Mouse (Mus musculus): ENCODE measurements around the gene Cxcl3. TPM values are rescaled to one million over a fixed set of nuclear protein-coding genes. Genes with fewer than 3 reads are reported as not detected.

The Cxcl3 gene
- polyA plus RNA-seq, 1 experiment = 0.06 TPM

DNA sequence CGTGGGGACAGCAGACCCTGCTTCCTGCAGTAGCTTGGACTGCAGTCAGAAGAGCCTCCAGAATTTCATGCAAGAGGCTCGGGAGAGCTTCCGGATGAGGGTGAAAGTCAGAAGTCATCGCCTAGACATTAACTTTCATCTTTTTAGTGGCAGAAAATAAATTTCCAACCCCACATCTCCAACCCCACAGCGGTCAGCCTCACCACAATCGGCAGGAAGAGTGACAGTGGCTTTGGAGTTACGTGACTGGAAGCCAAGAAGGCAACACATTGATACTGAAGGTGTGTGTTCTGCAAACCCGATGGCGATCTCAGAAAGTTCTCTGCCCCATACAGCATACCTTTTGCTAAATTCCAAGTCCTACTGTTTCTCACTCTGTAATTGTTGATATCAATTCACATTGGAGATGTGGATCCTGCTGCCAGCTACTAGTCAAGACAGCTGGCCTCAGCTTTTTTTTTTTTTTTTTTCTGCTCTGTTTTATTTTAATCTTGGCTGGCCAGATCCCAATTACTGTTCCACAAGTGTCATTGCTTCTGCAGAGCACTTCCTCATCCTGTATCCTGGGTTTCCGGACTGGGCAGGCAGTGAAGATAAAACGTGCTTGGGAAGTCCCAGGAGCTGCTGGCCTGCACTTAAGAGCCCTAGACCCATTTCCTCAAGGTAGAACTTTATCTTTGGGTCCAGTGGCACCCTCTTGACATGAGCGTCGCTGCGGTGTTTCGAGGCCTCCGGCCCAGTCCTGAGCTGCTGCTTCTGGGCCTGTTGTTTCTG lies 13.8 kb upstream of the Cxcl3 start, which contains the start of gene Pf4:
Gene Pf4 (plus strand): TSS at position 556 of the 774 bp plus-strand sequence.
- no peak for DNase-seq (ENCODE audit: low read depth in 1 of 2, low spot score in 2 of 2)
- no peaks in the 10 kb centered on the region for H3K4me1 ChIP-seq (ENCODE audit: control insufficient read depth, insufficient read depth, insufficient read length)

DNA sequence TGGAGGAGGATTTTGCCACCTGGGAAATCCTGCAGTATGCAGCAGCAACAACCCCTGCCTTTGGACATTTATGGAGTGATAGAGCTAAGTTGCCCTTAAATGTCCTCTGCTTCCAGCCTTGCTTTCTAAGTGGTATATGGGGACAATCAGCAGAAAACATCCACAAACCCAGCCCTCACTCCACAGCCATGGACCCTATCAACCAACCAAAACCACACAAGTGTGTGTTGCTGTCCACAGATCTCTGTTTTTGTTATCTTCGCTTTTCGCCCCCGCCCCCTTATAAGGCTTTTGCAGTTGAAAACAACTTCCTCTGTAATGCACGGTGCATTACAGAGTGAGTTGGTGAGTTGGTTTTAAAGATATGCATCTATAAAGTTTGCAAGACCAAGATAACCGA lies 10.3 kb upstream of the Cxcl3 start:
- H3K36me3 ChIP-seq (ENCODE audit: control insufficient read depth, insufficient read depth, low read length) = no peaks in the 10 kb centered on the region
- TF ChIP-seq CTCF (IDR thresholded peaks at IDR 0.05; ENCODE audit: extremely low read depth, insufficient read depth, insufficient read length, insufficient replicate concordance) = no peak
- TF ChIP-seq POLR2A (IDR thresholded peaks at IDR 0.05; ENCODE audit: low read depth, low read length) = no peak
- no peak overlapping the region for H3K27ac ChIP-seq (ENCODE audit: insufficient read depth, low read length)
- no peaks in the 10 kb centered on the region for H3K27me3 ChIP-seq (ENCODE audit: control insufficient read depth, insufficient read depth, low read length)
- 43% methylated on average over 5 of the region's 5 CpGs for WGBS
- H3K4me1 ChIP-seq (ENCODE audit: control insufficient read depth, insufficient read depth, insufficient read length) = no peaks in the 10 kb centered on the region
- H3K4me3 ChIP-seq (ENCODE audit: extremely low read depth, insufficient read depth, insufficient read length) = no peak overlapping the region
- DNase-seq (ENCODE audit: low read depth in 1 of 2, low spot score in 2 of 2) = no peak

More for the DNA sequence above, 13.8 kb upstream of the Cxcl3 start, which contains the start of gene Pf4:
- TF ChIP-seq POLR2A (IDR thresholded peaks at IDR 0.05; ENCODE audit: low read depth, low read length) (no peak), CTCF (IDR thresholded peaks at IDR 0.05; ENCODE audit: extremely low read depth, insufficient read depth, insufficient read length, insufficient replicate concordance) (no peak)
- no peaks in the 10 kb centered on the region for H3K27me3 ChIP-seq (ENCODE audit: control insufficient read depth, insufficient read depth, low read length)
- H3K36me3 ChIP-seq (ENCODE audit: control insufficient read depth, insufficient read depth, low read length) = no peaks in the 10 kb centered on the region
- H3K4me3 ChIP-seq (ENCODE audit: extremely low read depth, insufficient read depth, insufficient read length) = no peak within 1 kb of the TSS
- no peak within 1 kb of the TSS for H3K27ac ChIP-seq (ENCODE audit: insufficient read depth, low read length)
- WGBS = 16% methylated on average over 16 of the region's 16 CpGs

DNA sequence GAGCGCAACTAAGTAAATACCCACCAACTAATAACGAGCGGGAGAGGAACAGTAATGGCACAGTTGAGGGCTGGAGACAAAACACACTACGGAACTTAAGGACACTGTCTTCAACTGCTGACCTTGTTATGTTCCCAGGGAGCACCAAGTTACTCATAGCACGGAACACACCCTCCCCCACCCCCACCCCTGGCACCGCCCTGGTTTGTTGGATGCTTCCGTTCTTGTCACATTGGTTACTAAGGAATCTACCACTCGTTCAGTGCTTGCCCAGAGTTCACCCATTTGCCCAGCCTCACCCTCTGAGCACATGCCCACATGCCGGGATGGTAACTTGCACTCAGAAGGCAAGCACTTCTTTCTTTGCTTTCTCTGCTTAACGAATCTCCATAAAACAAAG lies 8.3 kb upstream of the Cxcl3 start:
- no peaks in the 10 kb centered on the region for H3K27me3 ChIP-seq (ENCODE audit: control insufficient read depth, insufficient read depth, low read length)
- 93% methylated on average over 10 of the region's 10 CpGs for WGBS
- no peaks in the 10 kb centered on the region for H3K4me1 ChIP-seq (ENCODE audit: control insufficient read depth, insufficient read depth, insufficient read length)
- H3K4me3 ChIP-seq (ENCODE audit: extremely low read depth, insufficient read depth, insufficient read length) = no peak overlapping the region
- no peaks in the 10 kb centered on the region for H3K36me3 ChIP-seq (ENCODE audit: control insufficient read depth, insufficient read depth, low read length)
- TF ChIP-seq CTCF (IDR thresholded peaks at IDR 0.05; ENCODE audit: extremely low read depth, insufficient read depth, insufficient read length, insufficient replicate concordance) (no peak), POLR2A (IDR thresholded peaks at IDR 0.05; ENCODE audit: low read depth, low read length) (no peak)
- no peak overlapping the region for H3K27ac ChIP-seq (ENCODE audit: insufficient read depth, low read length)
- DNase-seq (ENCODE audit: low read depth in 1 of 2, low spot score in 2 of 2) = no peak

DNA sequence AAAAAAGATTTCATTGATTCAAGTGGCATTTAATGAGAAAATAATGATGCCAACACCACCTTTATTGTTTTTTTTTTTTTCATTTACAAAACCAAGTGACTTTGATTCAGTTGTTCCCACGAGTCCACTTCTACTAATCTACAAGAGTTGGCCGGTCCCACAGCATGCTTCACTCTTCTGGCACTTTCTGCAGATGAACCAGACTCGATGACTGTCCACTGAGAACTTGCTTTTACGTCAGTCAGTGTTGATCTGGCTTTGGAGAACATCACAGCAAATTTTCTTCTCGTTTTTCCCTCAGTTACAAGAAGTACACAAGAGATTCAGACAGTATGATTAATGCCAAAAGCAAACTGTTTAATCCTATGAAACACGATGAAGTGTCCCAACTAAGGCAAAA lies 7.0 kb upstream of the Cxcl3 start:
- H3K27me3 ChIP-seq (ENCODE audit: control insufficient read depth, insufficient read depth, low read length) = no peaks in the 10 kb centered on the region
- no peak for TF ChIP-seq CTCF (IDR thresholded peaks at IDR 0.05; ENCODE audit: extremely low read depth, insufficient read depth, insufficient read length, insufficient replicate concordance)
- TF ChIP-seq POLR2A (IDR thresholded peaks at IDR 0.05; ENCODE audit: low read depth, low read length) = no peak
- H3K4me1 ChIP-seq (ENCODE audit: control insufficient read depth, insufficient read depth, insufficient read length) = no peaks in the 10 kb centered on the region
- 81% methylated on average over 6 of the region's 6 CpGs for WGBS
- no peak for DNase-seq (ENCODE audit: low read depth in 1 of 2, low spot score in 2 of 2)
- H3K36me3 ChIP-seq (ENCODE audit: control insufficient read depth, insufficient read depth, low read length) = no peaks in the 10 kb centered on the region
- H3K4me3 ChIP-seq (ENCODE audit: extremely low read depth, insufficient read depth, insufficient read length) = no peak overlapping the region
- no peak overlapping the region for H3K27ac ChIP-seq (ENCODE audit: insufficient read depth, low read length)

DNA sequence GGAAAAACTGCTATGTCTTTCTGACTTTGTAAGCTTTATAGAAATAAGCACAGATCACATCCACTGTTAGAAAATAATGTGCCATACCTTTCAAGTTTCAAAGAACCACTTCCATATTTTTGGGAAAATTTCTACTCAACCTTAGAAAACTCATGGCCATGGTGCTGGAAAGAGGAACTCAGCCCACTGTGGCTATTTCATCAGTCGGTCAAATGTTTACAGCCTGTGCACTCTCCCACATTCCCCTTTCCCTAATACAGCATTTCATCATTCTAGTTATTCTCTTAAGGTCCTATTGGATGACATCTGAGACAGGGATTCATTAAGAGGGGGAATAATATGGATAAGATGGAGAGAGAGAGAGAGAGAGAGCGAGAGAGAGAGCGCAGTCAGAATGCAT lies 2.2 kb upstream of the Cxcl3 start:
- Histone ChIP-seq H3K4me1 (ENCODE audit: control insufficient read depth, insufficient read depth, insufficient read length) (no peaks in the 10 kb centered on the region), H3K27me3 (ENCODE audit: control insufficient read depth, insufficient read depth, low read length) (no peaks in the 10 kb centered on the region), H3K36me3 (ENCODE audit: control insufficient read depth, insufficient read depth, low read length) (no peaks in the 10 kb centered on the region), H3K4me3 (ENCODE audit: extremely low read depth, insufficient read depth, insufficient read length) (no peak overlapping the region), H3K27ac (ENCODE audit: insufficient read depth, low read length) (no peak overlapping the region)
- TF ChIP-seq CTCF (IDR thresholded peaks at IDR 0.05; ENCODE audit: extremely low read depth, insufficient read depth, insufficient read length, insufficient replicate concordance) = no peak
- TF ChIP-seq POLR2A (IDR thresholded peaks at IDR 0.05; ENCODE audit: low read depth, low read length) = no peak
- WGBS = 80% methylated on average over 3 of the region's 3 CpGs
- DNase-seq (ENCODE audit: low read depth in 1 of 2, low spot score in 2 of 2) = no peak

DNA sequence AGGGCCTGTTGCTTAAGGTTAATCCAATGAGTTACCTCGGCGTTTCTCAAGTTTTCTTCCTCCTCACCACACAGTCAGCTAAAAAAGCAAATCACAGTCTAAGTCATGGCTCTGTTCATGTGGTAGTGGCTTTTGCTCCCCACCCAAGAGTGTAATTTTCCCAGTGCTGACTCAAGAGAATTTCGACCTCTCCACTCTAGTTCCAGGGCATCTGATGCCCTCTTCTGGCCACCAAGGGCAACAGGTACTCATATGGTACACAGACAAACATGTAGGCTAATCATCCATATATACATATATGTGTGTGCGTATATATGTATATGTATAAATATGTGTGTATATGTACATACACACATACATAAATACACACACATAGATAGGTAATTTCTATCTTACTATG lies 2.2 kb downstream of the Cxcl3 start:
- no peak for TF ChIP-seq POLR2A (IDR thresholded peaks at IDR 0.05; ENCODE audit: low read depth, low read length)
- TF ChIP-seq CTCF (IDR thresholded peaks at IDR 0.05; ENCODE audit: extremely low read depth, insufficient read depth, insufficient read length, insufficient replicate concordance) = no peak
- H3K4me3 ChIP-seq (ENCODE audit: extremely low read depth, insufficient read depth, insufficient read length) = no peak overlapping the region
- H3K27me3 ChIP-seq (ENCODE audit: control insufficient read depth, insufficient read depth, low read length) = no peaks in the 10 kb centered on the region
- H3K36me3 ChIP-seq (ENCODE audit: control insufficient read depth, insufficient read depth, low read length) = no peaks in the 10 kb centered on the region
- no peak overlapping the region for H3K27ac ChIP-seq (ENCODE audit: insufficient read depth, low read length)
- no peaks in the 10 kb centered on the region; the same call in 1 of the 2 replicates for H3K4me1 ChIP-seq (ENCODE audit: control insufficient read depth, insufficient read depth, insufficient read length)
- DNase-seq (ENCODE audit: low read depth in 1 of 2, low spot score in 2 of 2) = no peak
- WGBS = 80% methylated on average over 4 of the region's 4 CpGs

Measured in spleen, adult 2 months (tissue).